ENCODE assay signal across 14 mouse cellular contexts in genomic region chr8:26526474-26527185, GRCm38 (mm10).
A peak's percentile ranks its signal among the peaks of the same experiment; 100 is the strongest.
DNase-seq lines count a peak whose midpoint lies in the region; ATAC-seq lines count a peak whose summit lies in the region.
"Had no signal": no experiment of that assay in that cellular context is flagged by ENCODE, and none has a peak within 500 bp of the region (broad histone marks: within the 10 kb centered on the region; RNA-seq: fewer than 3 reads in every experiment).

No protein-coding gene starts in this region.

- no peak overlapping the region for H3K4me2 ChIP-seq in hindbrain, embryonic 14.5 days (replicated peaks)
- H3K4me2 ChIP-seq in midbrain, embryonic 12.5 days (replicated peaks), result no peak overlapping the region; the same call in 1 of the 2 replicates
- H3K4me2 ChIP-seq in heart, embryonic 11.5 days, result no peak overlapping the region

- intact Hi-C loops in gastrocnemius, postnatal 14 days (cut with DNase I; ENCODE audit: low total_unique reads), result no loop called here

- peak; percentile 46; the same call in 1 of the 2 replicates for ATAC-seq in hindbrain, embryonic 14.5 days (ENCODE audit: low FRiP score)
- ATAC-seq in midbrain, embryonic 12.5 days (ENCODE audit: low FRiP score, low read depth), result peak; percentile 78
- no peak for ATAC-seq in heart, embryonic 11.5 days (replicated peaks; ENCODE audit: insufficient number of reproducible peaks, low FRiP score, low TSS enrichment)
- ATAC-seq: CD4-positive, CD25-positive, alpha-beta regulatory T cell, adult 4 months; inflammation-experienced regulatory T-cells, adult 6 months had no signal

- peaks cover 20% of the 10 kb centered on the region for H3K4me1 ChIP-seq in embryonic facial prominence, embryonic 10.5 days
- H3K4me1 ChIP-seq in hindbrain, embryonic 14.5 days (replicated peaks; ENCODE audit: control insufficient read depth, insufficient read depth, low read length), result peaks cover 9% of the 10 kb centered on the region; the same call in 1 of the 2 replicates
- peaks cover 13% of the 10 kb centered on the region for H3K4me1 ChIP-seq in midbrain, embryonic 12.5 days
- H3K4me1 ChIP-seq in heart, embryonic 11.5 days (ENCODE audit: control insufficient read depth, insufficient read depth, low read length), result peaks cover 6% of the 10 kb centered on the region; the same call in 1 of the 2 replicates

- H3K36me3 ChIP-seq in embryonic facial prominence, embryonic 10.5 days (replicated peaks), result no peaks in the 10 kb centered on the region
- H3K36me3 ChIP-seq in hindbrain, embryonic 14.5 days (replicated peaks; ENCODE audit: control insufficient read depth, insufficient read depth), result no peaks in the 10 kb centered on the region
- H3K36me3 ChIP-seq in midbrain, embryonic 12.5 days, result no peaks in the 10 kb centered on the region
- H3K36me3 ChIP-seq in heart, embryonic 11.5 days (ENCODE audit: control insufficient read depth, insufficient read depth, low read length), result no peaks in the 10 kb centered on the region

- no peaks in the 10 kb centered on the region for H3K9me3 ChIP-seq in embryonic facial prominence, embryonic 10.5 days
- H3K9me3 ChIP-seq in hindbrain, embryonic 14.5 days (ENCODE audit: control insufficient read depth, low read length), result no peaks in the 10 kb centered on the region
- no peaks in the 10 kb centered on the region for H3K9me3 ChIP-seq in midbrain, embryonic 12.5 days
- H3K9me3 ChIP-seq in heart, embryonic 11.5 days (replicated peaks; ENCODE audit: control insufficient read depth, low read length), result no peaks in the 10 kb centered on the region

- H3K27me3 ChIP-seq in embryonic facial prominence, embryonic 10.5 days (replicated peaks; ENCODE audit: low read depth, poor library complexity, severe bottlenecking), result no peaks in the 10 kb centered on the region
- H3K27me3 ChIP-seq in hindbrain, embryonic 14.5 days (ENCODE audit: control insufficient read depth, insufficient read depth, low read length), result no peaks in the 10 kb centered on the region
- H3K27me3 ChIP-seq in midbrain, embryonic 12.5 days, result no peaks in the 10 kb centered on the region
- no peaks in the 10 kb centered on the region for H3K27me3 ChIP-seq in heart, embryonic 11.5 days (ENCODE audit: control insufficient read depth, insufficient read depth, low read length)

- H3K9ac ChIP-seq in hindbrain, embryonic 14.5 days, result no peak overlapping the region
- H3K9ac ChIP-seq in midbrain, embryonic 12.5 days (replicated peaks), result no peak overlapping the region
- H3K9ac ChIP-seq in heart, embryonic 11.5 days (ENCODE audit: low read depth, low read length), result no peak overlapping the region

- no peak overlapping the region for H3K4me3 ChIP-seq in embryonic facial prominence, embryonic 10.5 days
- no peak overlapping the region for H3K4me3 ChIP-seq in hindbrain, embryonic 14.5 days (replicated peaks; ENCODE audit: low read length)
- H3K4me3 ChIP-seq in midbrain, embryonic 12.5 days, result no peak overlapping the region
- no peak overlapping the region for H3K4me3 ChIP-seq in heart, embryonic 11.5 days (ENCODE audit: low read depth, low read length)
- H3K4me3 ChIP-seq: heart, adult 2 months had no signal

- no peak overlapping the region for H3K27ac ChIP-seq in embryonic facial prominence, embryonic 10.5 days (replicated peaks)
- no peak overlapping the region for H3K27ac ChIP-seq in hindbrain, embryonic 14.5 days
- H3K27ac ChIP-seq in midbrain, embryonic 12.5 days (replicated peaks), result no peak overlapping the region; the same call in 1 of the 2 replicates
- H3K27ac ChIP-seq in heart, embryonic 11.5 days (ENCODE audit: low read depth, low read length), result no peak overlapping the region
- H3K27ac ChIP-seq: heart, adult 2 months had no signal

- WGBS in embryonic facial prominence, embryonic 10.5 days, result 30% methylated on average over 10 of the region's 10 CpGs
- 12% methylated on average over 10 of the region's 10 CpGs for WGBS in hindbrain, embryonic 14.5 days
- 23% methylated on average over 10 of the region's 10 CpGs for whole genome bisulfite sequencing in midbrain, embryonic 12.5 days
- 45% methylated on average over 10 of the region's 10 CpGs for WGBS in heart, embryonic 11.5 days (ENCODE audit: insufficient replicate concordance)

- DNase-seq in MN1 (ENCODE audit: low spot score), result peak; percentile 13
- peak; percentile 52 for DNase-seq in embryonic facial prominence, embryonic 10.5 days (ENCODE audit: low spot score)
- no peak for DNase-seq in hindbrain, embryonic 14.5 days (ENCODE audit: low spot score)
- no peak for DNase-seq in thymus, postnatal 10 days (ENCODE audit: low spot score in 2 of 2)
- no peak for DNase-seq in cerebellum, postnatal 4 days (ENCODE audit: low spot score in 2 of 2)
- DNase-seq in gastrocnemius, postnatal 14 days, result no peak
- DNase-seq: adrenal gland, postnatal 25 days; cerebellum, adult 9-11 months; heart, adult 2 months; right cerebral cortex, adult 18-20 months had no signal

Comparison
In these comparisons a context has a peak if more than half of its experiments do, and no peak if none do; other contexts are left out.
1. DNase-seq: peak in MN1 (single experiment) and embryonic facial prominence, embryonic 10.5 days (single experiment); none in hindbrain, embryonic 14.5 days (single experiment), thymus, postnatal 10 days (0 of 2), cerebellum, postnatal 4 days (0 of 2) and gastrocnemius, postnatal 14 days (single experiment).